Mouse (Mus musculus) ES-Bruce4 (cell line): ENCODE measurements around the gene Ryk.

Source experiments
- CTCF ChIP-seq: IDR thresholded peaks from one replicate; pipeline ENCODE4 v1.8.1; 2011; ENCODE audit warnings: low read depth, low read length
- POLR2A ChIP-seq: IDR thresholded peaks from one replicate; pipeline ENCODE4 v1.8.1; 2011; ENCODE audit warnings: low read length; ENCODE audit not compliant: insufficient read depth

DNA sequence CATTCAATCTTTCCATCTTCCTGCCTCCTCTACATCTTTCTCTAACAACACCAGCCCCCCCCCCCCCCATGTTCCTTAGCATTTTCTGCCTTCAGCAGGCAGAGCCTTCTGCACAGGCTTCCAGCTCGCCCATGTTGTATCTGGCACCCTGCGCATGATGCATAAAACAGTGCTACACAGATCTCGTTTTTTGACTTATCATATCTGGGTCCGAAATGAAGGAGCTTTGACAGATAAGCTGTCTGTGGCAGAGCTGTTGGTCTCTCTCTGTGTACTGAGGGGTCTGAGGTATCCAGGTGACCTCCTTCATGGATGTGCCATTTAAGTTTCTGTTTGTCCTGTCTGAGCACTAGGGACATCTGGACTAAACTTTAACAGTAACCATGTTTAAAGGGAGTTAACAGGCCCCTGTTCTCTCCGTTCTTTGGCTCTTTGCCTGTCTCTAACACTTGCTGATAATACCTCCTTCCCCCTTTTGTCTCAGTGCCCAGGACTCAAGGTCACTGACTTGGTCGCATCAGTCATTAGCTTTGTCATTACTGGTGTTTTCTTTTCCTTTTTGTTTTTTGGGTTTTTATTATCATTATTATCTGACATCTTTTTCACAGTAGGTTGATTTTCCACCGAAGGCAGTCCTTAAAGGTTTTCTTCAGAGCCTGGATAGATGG is 26.2 kb downstream of the Ryk start:
- TF ChIP-seq CTCF (no peak), POLR2A (no peak)
